Mouse (Mus musculus): ENCODE data around the gene Irf1. TPM values are rescaled to one million over a fixed set of nuclear protein-coding genes. Genes with fewer than 3 reads are reported as not detected.

The Irf1 gene
- polyA plus RNA-seq, 1 experiment from 2014 or later = 3.9 TPM

DNA sequence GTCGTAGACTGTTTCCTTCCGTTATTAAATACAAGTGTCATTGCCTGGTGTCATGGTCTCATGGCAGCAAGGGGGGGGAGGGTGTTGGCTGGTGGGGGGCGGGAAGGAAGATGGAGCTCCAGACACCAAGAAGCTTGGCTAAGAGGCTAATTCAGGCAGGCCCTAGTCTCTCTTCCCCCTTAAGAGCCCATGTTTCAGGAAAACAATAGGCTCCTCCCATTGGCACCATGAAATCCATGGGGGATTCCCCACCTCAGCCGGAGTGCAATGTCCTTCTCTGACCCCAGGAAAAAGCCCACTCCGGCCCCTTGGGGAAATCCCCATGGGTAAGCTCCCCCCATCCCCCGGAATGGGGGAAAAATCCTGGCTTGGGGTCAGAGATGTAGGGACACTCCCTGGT, 49.0 kb downstream of the Irf1 start:
- no peaks in the 10 kb centered on the region for H3K4me1 ChIP-seq
- H3K36me3 ChIP-seq = no peaks in the 10 kb centered on the region
- H3K4me3 ChIP-seq (replicated peaks) = no peak overlapping the region
- H3K27ac ChIP-seq (replicated peaks) = no peak overlapping the region
- no peak overlapping the region for H3K9ac ChIP-seq (replicated peaks)
- 59% methylated on average over 6 of the region's 6 CpGs for WGBS
- no peak for ATAC-seq (ENCODE audit: low FRiP score)
- H3K27me3 ChIP-seq (replicated peaks) = no peaks in the 10 kb centered on the region
- H3K4me2 ChIP-seq = no peak overlapping the region
- H3K9me3 ChIP-seq (replicated peaks) = no peaks in the 10 kb centered on the region

DNA sequence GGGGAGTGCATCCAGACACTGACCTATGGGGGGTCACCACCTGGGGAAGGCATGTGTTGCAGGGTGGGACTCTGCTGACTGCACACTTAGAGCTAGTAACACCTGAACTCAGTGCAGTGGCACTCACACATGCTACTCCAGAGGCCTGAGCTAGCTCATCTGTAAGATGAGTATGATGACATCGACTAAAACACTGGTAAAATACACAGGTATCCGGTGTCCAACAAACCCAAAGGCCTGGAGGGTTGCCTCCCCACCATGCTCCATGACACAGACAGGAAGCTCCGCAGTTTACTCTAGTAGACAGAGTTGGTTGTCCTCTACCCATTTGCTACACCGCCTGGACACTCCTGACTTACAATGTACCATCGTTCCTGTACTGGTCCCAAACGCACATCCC, 49.7 kb downstream of the Irf1 start:
- H3K4me1 ChIP-seq = no peaks in the 10 kb centered on the region
- 95% methylated on average over 6 of the region's 6 CpGs for WGBS
- ATAC-seq (ENCODE audit: low FRiP score) = no peak

DNA sequence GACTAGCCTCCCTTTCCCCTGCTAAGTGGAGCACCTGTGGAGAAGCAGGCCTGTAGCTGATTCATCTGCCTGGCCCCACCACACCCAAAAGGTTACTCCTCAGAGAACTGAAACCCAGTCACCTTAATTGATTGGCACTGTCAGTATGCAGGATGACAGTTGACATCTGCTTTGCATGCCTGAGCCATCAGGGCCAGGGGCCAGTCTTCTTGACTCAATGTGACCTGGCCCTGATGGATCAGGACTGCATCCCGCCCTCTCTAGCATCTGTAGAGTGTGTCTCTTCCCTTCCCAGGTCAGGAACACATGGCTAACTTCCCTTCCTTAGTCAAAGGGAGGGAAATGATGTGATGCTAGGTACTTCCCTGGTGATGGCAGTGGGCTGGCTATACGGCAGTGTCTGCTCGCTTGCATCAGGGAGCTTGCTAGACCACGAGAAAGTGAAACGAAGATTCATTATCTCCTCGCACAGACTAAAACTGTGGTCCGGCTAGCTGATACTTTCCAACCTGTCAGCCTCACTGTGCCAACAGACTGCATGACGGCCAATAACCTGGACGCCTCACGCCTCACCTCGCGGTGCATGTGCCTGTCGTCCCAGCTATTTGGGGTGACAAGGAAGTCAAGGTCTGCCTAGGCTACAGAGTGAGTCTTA, 50.8 kb downstream of the Irf1 start:
- no peak overlapping the region for H3K4me2 ChIP-seq
- 92% methylated on average over 13 of the region's 13 CpGs for WGBS
- no peaks in the 10 kb centered on the region for H3K9me3 ChIP-seq (replicated peaks)
- H3K9ac ChIP-seq (replicated peaks) = no peak overlapping the region
- H3K27me3 ChIP-seq (replicated peaks) = no peaks in the 10 kb centered on the region
- ATAC-seq (ENCODE audit: low FRiP score) = no peak
- no peak overlapping the region for H3K4me3 ChIP-seq (replicated peaks)
- no peaks in the 10 kb centered on the region for H3K36me3 ChIP-seq
- H3K4me1 ChIP-seq = no peaks in the 10 kb centered on the region
- no peak overlapping the region for H3K27ac ChIP-seq (replicated peaks)

More for the DNA sequence above, 49.7 kb downstream of the Irf1 start:
- Histone ChIP-seq H3K36me3 (no peaks in the 10 kb centered on the region), H3K4me2 (no peak overlapping the region), H3K9me3 (replicated peaks) (no peaks in the 10 kb centered on the region), H3K27ac (replicated peaks) (no peak overlapping the region), H3K4me3 (replicated peaks) (no peak overlapping the region), H3K9ac (replicated peaks) (no peak overlapping the region), H3K27me3 (replicated peaks) (no peaks in the 10 kb centered on the region)

DNA sequence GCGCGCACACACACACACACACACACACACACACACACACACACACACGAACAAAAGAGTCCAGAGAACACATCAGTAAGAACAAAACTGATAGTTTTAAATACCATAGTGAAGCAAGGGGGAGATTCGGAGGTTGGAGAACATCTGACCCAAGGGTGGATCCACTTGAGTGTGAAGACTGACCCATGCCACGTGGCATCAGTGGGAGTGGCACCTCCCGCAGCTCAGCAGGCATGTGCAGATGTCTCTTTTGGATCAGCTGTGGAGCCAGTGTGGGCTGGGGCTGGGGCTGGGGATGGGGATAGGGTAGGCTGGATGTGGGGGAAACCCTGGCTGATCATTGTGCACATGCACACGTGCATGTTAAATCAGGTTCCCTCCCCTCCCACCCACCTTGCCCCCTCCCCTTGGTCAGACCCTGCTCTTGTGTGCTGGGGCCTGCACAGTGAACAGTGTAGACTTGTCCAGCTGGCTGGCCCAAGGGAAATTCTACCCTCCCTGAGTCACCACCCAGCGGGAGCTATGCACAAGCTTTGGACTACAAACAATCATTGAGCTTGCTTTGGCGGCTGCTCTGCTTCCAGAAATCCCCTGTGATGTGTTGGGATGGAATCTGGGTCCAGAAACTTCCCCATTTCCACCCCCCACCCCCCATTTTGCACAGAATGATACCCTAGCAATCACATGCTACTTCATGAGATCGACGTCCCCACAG, 51.6 kb downstream of the Irf1 start:
- H3K36me3 ChIP-seq = no peaks in the 10 kb centered on the region
- no peak overlapping the region for H3K27ac ChIP-seq (replicated peaks)
- no peak overlapping the region for H3K4me2 ChIP-seq
- ATAC-seq (ENCODE audit: low FRiP score) = no peak
- no peaks in the 10 kb centered on the region for H3K27me3 ChIP-seq (replicated peaks)
- no peak overlapping the region for H3K9ac ChIP-seq (replicated peaks)
- H3K9me3 ChIP-seq (replicated peaks) = no peaks in the 10 kb centered on the region
- no peak overlapping the region for H3K4me3 ChIP-seq (replicated peaks)
- no peaks in the 10 kb centered on the region for H3K4me1 ChIP-seq
- 83% methylated on average over 9 of the region's 11 CpGs for WGBS

DNA sequence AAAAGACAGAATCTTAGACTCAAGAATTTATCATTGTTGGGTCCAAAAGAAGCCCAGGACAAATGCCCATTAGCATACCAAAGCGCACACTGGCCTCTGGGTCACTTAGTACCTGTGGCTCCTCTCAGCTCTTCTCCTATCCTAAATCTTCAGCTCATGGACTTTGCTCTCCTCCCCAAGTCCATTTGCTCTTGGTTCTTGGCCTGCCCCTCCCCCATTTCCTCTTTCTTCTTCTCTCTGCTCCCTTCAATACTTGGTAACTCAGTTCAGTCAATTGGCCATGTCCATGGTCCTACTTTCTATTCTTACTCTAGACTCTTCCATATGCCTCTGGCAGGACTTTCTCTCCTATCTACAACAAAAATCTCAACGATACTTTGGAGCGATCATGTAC, 52.1 kb downstream of the Irf1 start:
- Histone ChIP-seq H3K27me3 (replicated peaks) (no peaks in the 10 kb centered on the region), H3K4me3 (replicated peaks) (no peak overlapping the region), H3K36me3 (no peaks in the 10 kb centered on the region), H3K9me3 (replicated peaks) (no peaks in the 10 kb centered on the region), H3K4me1 (no peaks in the 10 kb centered on the region), H3K27ac (replicated peaks) (no peak overlapping the region), H3K9ac (replicated peaks) (no peak overlapping the region), H3K4me2 (no peak overlapping the region)
- 93% methylated on average over 3 of the region's 3 CpGs for WGBS
- no peak for ATAC-seq (ENCODE audit: low FRiP score)

DNA sequence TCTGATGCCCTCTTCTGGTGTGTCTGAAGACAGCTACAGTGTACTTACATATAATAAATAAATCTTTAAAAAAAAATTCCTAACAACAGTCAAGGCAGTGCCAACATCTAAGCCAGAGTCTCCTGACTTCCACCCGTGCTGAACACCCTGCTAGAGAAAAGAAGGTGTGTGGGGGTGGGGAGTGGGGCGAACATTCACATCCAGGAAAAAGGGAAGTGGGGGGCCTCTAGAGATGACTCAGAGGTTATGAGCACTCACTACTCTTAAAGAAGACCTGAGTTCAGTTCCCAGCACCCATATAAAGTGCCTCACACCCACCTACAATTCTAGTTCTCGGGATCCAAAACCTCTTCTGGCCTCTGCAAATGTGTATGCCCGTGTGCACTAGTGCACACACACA, 55.6 kb downstream of the Irf1 start:
- no peak for ATAC-seq (ENCODE audit: low FRiP score)
- H3K4me1 ChIP-seq = no peaks in the 10 kb centered on the region
- H3K9ac ChIP-seq (replicated peaks) = no peak overlapping the region
- no peaks in the 10 kb centered on the region for H3K27me3 ChIP-seq (replicated peaks)
- no peaks in the 10 kb centered on the region for H3K36me3 ChIP-seq
- no peaks in the 10 kb centered on the region for H3K9me3 ChIP-seq (replicated peaks)
- H3K4me3 ChIP-seq (replicated peaks) = no peak overlapping the region
- no peak overlapping the region for H3K4me2 ChIP-seq
- WGBS = 88% methylated on average over 4 of the region's 4 CpGs
- H3K27ac ChIP-seq (replicated peaks) = no peak overlapping the region

Small RNA genes lying within 50 kb of the gene (microRNA-seq; reads per million reads assigned to microRNA genes)
- not detected for gene Mir7671

Other genes starting within 250 kb of the Irf1 start
- gene Kif3a, start 202.6 kb upstream of the Irf1 start, polyA plus RNA-seq (2015; fragmentation: Nextera tagmentation; extraction: Ambion mirVana) = 275 and 338 TPM in 2 replicates
- 5.0 and 5.4 TPM in 2 replicates for gene Il4, start 151.3 kb upstream of the Irf1 start, polyA plus RNA-seq (2015; fragmentation: Nextera tagmentation; extraction: Ambion mirVana)
- 0.20 TPM in 1 of 2 replicates, not detected in the other for gene Il13, start 135.3 kb upstream of the Irf1 start, polyA plus RNA-seq (2015; fragmentation: Nextera tagmentation; extraction: Ambion mirVana)
- 12.1 and 19.1 TPM in 2 replicates for gene Rad50, start 62.7 kb upstream of the Irf1 start, polyA plus RNA-seq (2015; fragmentation: Nextera tagmentation; extraction: Ambion mirVana)
- gene Il5, start 49.2 kb upstream of the Irf1 start, polyA plus RNA-seq (2015; fragmentation: Nextera tagmentation; extraction: Ambion mirVana) = 0.15 TPM in 1 of 2 replicates, not detected in the other
- 0.34 TPM in 1 of 2 replicates, not detected in the other for gene Gm17334, start 3.2 kb downstream of the Irf1 start, polyA plus RNA-seq (2015; fragmentation: Nextera tagmentation; extraction: Ambion mirVana)
- 0.79 and 2.8 TPM in 2 replicates for gene Gm12216, start 89.2 kb downstream of the Irf1 start, polyA plus RNA-seq (2015; fragmentation: Nextera tagmentation; extraction: Ambion mirVana)
- gene Slc22a5, start 121.6 kb downstream of the Irf1 start, polyA plus RNA-seq (2015; fragmentation: Nextera tagmentation; extraction: Ambion mirVana) = 8.6 and 10.6 TPM in 2 replicates
- gene Slc22a21, start 210.3 kb downstream of the Irf1 start, polyA plus RNA-seq (2015; fragmentation: Nextera tagmentation; extraction: Ambion mirVana) = 4.5 and 4.7 TPM in 2 replicates

Data from neural tube, embryonic 15.5 days (tissue).